Mouse (Mus musculus) layer of hippocampus, adult 9-10 months (tissue): Measurements from ENCODE around the gene Mapt.

Experiments
- DNase-seq: peaks from one replicate; pipeline ENCODE4 v3.0.0; 2022; ENCODE audit warnings: low spot score

Gene Mapt

DNA sequence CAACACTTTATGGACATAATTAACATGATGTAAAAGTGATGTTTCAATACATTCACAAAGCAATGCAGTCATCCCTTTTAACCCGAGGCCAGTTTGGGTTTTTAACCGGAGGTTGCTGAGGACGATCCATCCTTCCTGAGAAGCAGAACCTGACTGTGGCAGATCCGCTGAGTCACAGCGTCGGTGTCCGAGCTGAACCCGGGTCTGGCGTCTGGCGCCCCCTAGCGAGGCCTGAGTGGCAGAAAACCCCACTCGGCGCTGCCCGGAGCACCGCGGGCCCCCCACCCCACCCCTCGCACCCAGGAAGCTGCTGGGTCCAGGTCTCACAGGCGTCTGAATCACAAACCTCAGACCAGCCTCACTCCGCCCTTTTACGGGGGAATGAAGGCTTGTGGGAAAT lies 47.0 kb downstream of the Mapt start:
- DNase-seq: no peak

DNA sequence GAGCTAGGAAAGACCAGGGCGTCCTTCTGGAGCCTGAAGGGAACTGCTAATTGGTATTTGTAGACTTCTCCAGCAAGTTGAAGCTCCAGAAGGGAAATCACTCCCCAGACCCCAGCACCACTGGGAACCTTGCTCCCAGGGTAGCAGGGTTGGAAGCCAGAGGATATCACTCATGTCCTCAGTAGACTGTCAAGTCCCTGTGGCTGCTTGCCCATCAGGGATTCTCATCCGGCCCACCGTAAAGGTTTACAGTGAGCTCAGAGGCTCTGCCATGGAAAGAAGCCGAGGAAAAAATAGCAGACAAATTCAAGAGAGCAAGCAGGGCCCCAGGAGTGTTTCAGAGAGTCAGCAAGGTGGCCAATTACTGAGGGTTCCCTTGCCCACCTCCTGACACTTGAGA lies 47.9 kb downstream of the Mapt start:
- DNase-seq: no peak

- no peak for DNase-seq
These were observed 48.3 kb downstream of the Mapt start for GRCm38 (mm10) chr11:104279538-104279937.

GRCm38 (mm10) chr11:104281501-104281900 lies 50.3 kb downstream of the Mapt start:
- no peak for DNase-seq

GRCm38 (mm10) chr11:104287113-104287512 lies 55.9 kb downstream of the Mapt start:
- no peak for DNase-seq

DNA sequence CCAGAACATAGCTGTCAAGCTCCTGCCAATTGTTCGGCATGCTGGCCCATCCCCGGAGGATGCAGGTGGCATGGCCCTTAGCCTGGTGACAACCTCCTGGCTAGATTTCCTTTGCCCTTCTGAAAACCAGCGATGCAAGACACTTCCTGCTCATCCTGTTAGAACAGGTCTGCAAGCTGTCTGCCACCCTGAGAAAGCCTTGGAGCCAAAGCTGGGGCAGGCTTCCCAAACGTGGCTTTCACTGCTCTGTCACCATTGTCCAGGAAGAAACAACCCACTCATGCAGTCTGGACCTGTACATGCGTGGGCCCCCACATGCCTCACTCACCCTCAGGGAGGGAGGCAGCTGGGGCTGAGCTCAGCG lies 57.6 kb downstream of the Mapt start:
- DNase-seq: no peak

DNA sequence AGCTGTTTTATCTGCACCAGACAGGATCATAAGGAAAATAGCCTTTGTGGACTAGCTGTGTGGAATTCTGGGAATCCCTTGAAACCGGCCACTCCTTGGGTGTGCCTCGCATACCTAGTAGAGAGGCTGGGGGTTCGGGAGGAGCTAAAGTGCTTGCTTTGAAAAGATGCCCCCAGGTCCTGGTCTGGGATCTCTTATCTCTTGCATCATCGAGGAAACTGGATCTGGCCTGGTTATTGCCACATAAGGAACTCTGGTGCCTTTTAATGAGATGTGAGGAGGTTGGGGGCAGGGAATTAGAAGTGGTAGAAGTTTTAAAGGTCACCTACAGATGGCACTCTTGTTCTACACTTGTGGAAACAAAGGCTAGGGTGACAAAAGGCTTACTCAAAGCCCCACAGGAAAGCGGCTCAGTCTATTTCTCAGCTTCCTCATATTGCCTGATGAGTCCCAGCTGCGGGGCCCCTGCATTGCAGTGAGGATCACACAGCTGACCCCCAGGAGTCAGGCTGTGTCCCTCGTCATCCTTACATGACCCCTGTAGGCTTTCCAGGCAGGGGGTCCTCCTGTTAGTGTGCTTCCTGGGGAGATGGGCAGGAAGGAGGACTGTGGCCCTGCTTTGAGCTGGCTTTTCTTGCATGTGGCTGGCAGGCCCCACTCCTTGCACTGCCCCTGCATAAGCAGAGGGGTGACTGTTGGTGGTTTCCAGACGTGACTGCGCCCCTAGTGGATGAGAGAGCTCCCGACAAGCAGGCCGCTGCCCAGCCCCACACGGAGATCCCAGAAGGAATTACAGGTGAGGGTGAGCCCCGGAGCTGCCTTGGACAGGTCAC lies 58.2 kb downstream of the Mapt start:
- DNase-seq: peak; percentile 60

DNA sequence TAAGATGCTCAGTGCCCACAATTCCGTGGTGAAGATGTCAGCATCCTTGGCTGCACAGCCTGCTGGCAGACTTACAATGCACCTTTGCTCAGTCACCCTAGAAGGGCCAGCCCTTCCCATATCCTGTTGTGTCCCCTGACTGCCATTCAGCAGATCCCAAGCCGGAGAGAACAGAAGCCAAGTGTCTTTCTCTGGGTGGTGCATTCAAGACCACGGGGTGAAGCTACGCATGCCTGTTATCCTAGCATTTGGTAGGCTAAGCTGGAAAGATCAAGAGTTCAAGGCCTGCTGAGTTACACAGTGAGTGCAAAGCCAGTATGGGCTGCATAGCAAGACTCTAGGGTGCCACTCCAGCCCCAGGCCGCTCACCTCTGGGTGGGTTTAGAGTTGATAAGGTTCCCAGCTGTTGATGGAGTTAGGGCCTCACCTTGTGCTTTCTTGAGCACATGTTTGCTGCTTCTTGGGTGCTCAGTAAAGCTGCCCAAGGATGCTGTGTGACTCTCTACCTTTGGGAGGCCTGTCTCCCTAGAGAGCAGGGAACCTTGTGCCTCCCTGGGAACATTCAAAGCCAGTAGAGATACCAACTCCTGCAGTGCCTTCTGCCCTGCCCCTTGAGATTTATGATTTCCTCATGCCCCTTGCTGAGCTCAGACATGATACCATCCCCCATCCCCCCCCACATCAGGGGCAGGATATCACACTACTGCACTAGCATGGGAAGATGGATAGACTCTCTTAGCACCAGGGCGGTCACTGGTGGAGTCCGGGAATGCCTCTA lies 61.4 kb downstream of the Mapt start:
- DNase-seq: no peak

DNA sequence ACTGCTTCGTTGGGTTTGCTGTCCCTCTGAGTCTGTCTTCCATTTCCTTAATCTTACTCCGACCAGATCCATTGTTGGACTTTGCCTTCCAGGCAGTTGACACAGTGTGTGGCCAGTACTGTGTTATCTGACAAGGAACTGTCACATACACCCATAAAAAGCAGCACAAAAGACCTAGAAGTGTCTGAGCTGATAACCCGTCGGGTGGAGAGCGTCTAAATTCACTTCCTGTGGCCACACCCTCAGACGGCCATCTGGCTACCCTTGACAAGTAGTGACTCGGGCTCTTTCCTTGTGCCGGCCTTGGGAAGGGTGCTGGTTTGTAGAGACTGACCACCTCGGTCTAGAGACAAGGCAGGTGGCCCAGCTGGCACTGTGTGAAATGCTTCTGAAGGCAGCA lies 62.1 kb downstream of the Mapt start:
- no peak for DNase-seq

- DNase-seq: no peak
These were observed 64.0 kb downstream of the Mapt start for GRCm38 (mm10) chr11:104295145-104295544.

DNA sequence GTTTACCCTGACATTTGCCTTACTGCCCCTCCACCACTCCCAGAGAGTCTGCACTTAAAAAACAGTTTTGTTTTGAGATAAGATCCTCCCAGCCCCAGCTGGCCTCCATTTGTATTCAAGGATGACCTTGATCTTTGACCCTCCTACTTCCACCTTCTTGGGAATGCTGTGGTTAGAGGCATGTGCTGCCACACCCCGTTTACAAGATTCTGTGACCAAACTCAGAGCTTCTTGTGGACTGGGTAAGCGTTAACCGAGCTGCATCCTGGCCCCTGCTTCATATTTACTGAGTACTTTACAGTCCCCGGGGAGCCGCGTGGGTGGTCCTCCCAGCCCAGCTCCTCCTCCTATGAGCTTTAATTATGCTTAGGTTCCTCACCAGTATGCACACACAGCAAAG lies 64.5 kb downstream of the Mapt start:
- no peak for DNase-seq

DNA sequence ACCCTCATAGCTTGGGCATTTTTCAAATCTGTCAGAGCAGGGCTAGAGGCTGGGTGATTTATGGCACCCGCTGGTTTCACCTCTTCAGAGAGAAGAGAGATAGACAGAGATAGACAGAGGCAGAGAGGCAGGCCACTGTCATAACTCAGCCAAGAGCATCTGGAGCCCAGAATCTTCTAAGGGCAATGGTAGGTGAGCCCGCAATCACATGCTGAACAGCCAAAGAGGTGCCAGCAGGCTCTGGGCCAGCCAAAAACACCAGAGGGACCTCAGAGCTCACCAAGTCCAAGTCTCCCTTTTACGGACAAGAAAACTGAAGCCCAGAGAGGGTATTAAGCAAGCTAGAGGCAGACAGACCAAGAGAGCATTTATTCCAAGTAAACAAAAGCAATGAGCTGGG lies 66.5 kb downstream of the Mapt start:
- DNase-seq: no peak

- no peak for DNase-seq
These were observed 71.4 kb downstream of the Mapt start for GRCm38 (mm10) chr11:104302628-104303027.

DNA sequence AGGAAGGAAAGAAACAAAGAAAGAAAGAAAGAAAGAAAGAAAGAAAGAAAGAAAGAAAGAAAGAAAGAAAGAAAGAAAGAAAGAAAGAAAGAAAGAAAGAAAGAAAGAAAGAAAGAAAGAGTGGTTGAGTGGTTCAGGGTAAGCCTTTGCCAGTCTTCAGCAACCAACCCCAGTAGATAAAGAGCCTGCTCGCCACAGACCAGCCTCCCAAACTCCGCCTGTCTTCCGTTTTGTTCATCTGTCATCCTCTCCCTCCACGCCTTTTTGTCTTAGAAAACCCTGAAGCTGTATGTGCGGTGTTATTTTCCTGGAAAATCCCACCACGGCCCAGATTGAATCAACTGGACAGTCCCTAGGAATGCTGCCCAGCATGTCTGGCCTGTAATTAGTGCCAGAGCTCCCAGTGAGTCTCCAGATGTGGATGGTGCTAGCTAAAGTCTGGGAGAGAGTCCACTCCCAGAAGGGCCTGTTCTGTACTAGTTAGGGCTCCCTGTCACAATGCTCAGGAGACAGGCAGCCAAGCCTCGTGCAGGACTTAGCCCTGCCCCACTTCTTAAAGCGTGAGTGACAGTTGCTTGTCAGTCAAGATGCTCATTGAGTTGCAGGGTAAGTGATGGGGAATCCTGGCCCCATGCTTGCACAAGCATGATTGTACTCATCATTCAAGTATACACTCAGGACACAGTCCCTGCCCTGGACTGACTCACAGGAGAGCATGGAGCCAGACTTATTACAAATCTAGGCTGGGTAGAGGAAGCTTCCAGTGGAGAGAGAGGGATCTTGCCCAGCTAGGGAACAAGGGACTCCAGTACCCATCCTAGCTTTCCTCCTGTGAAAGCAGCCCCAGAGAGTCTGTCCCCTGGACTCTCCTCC lies 72.1 kb downstream of the Mapt start:
- no peak for DNase-seq

DNA sequence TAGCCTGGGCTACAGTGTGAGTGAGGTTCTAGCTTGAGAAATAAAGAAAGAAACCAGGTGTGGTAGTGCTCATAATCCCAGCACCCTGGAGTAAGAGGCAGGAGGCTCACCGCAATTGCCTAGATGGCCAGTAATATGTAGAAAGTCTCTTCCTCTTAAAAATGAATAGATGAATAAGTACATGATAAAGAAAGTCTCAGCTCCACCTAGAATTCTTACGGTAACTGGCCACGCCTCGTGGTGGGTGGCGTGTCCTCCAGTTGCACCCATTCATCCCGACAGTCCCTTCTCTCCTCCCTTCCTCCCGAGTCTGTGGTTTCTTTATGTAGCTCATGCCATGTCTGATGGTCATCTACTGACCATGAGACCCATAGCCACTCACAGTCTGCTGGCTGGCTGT lies 74.5 kb downstream of the Mapt start:
- no peak for DNase-seq

GRCm38 (mm10) chr11:104306483-104306882 lies 75.3 kb downstream of the Mapt start:
- no peak for DNase-seq

DNA sequence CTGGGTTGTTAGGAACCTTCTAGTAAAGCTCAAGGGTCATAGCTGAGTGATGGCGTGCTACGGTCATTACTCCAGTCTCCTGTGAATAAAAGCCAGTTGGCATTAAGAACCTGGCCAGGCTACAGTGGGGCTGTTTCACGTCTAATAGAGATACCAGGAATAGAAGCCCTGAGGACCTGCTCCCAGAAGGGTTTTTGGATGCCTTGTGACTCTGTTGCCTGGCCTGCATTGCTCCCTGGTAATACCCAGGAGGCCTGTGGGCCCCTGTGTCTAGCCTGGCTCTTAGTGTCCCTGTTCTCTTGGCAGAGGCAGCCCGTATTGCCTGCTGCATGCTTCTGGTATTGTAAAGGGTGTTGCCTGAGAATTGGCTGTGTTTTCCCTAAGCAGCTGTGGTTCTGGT lies 75.9 kb downstream of the Mapt start:
- no peak for DNase-seq

GRCm38 (mm10) chr11:104309377-104310225 lies 78.4 kb downstream of the Mapt start:
- DNase-seq: no peak

- DNase-seq: no peak
These were observed 79.2 kb downstream of the Mapt start for GRCm38 (mm10) chr11:104310226-104310887.

- no peak for DNase-seq
These were observed 80.5 kb downstream of the Mapt start for GRCm38 (mm10) chr11:104311643-104312042.

DNA sequence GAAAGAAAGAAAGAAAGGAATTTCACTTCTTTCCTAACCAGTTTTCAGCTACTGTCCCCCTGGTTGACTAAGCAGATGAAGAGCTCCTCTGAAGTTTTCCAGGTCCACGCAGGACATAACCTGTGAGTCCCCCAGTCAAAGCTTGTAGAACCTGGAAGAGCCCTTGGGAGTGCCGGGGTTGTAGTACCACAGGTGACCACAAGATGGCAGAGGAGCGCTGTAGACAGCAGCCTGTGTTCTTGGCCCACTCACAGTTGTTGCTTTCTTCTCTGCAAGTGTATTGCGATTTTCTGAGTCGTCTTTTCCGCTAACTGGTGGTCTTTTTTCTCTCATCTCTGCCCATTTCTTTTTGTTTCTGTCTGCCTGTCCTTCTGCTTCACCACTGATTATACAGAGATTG lies 84.5 kb downstream of the Mapt start:
- DNase-seq: no peak
